Mouse (Mus musculus): Measurements from ENCODE around the gene Wipi2.

The Wipi2 gene

GRCm38 (mm10) chr5:142627398-142627797 lies at the start of gene Wipi2:
Gene Wipi2 (plus strand): TSS chr5:142627698.
- DNase-seq (ENCODE audit: extremely low read depth, low read depth), result no peak

GRCm38 (mm10) chr5:142578192-142578591 lies 49.3 kb upstream of the Wipi2 start:
- no peak for DNase-seq (ENCODE audit: extremely low read depth, low read depth)

- peak; percentile 25 for DNase-seq (ENCODE audit: extremely low read depth, low read depth)
These were observed 46.0 kb upstream of the Wipi2 start for GRCm38 (mm10) chr5:142581517-142581916.

DNA sequence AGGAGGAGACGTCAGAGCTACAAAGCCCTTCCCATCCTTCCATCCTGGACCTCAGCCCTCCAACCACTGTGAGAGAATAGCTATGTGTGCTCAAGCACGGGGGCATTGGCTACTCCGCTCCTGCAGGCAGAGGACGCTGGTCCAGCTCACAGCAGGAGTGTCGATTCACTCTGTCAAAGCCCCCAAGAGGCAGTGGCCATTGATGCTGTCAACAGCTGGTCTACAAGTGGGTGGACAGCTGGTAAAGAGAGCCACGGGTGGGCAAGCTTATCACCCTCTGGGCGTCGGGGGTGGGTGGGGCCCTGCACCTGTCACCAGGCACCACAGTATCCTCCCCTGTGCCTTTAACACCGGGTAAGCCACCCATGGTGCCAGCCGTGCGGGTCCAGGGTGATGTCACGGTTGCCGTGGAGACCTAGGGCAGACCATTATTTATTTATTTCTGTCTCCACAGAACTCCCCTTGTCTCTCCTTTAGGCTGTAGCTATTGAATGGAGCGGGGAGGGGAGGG lies 43.8 kb upstream of the Wipi2 start:
- no peak for DNase-seq (ENCODE audit: extremely low read depth, low read depth)

DNA sequence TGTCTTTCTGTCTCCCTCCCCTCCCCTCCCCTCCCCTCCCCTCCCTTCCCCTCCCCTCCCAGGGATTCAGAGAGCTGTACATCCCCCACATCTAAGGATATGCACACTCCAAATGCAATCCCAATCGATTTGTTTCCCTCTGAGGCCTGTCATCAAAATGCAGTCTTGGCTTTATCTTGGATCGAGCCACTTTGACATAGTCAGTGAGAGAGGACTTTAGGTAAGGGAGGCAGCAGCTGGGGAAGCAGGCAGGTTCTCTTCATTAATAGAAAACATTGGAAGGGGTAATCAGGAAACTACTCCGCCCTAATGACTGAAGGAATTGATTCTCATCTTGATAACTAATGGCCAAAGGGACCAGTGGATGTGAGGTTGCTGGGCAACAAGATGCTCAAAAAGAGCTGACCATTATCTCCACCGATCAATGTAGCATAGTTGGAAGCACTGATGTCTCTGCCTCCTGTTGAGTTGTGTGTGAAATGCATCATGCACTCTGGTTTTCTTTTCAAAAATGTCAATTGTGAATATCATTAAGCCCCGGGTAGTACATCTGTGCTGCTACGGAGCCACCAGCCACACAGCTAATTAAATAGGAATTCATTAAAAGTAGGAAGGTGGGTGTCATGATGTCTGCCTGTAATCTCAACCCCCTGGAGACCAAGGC lies 36.4 kb upstream of the Wipi2 start:
- DNase-seq (ENCODE audit: extremely low read depth, low read depth), result no peak

GRCm38 (mm10) chr5:142595698-142596097 lies 31.8 kb upstream of the Wipi2 start:
- no peak for DNase-seq (ENCODE audit: extremely low read depth, low read depth)

DNA sequence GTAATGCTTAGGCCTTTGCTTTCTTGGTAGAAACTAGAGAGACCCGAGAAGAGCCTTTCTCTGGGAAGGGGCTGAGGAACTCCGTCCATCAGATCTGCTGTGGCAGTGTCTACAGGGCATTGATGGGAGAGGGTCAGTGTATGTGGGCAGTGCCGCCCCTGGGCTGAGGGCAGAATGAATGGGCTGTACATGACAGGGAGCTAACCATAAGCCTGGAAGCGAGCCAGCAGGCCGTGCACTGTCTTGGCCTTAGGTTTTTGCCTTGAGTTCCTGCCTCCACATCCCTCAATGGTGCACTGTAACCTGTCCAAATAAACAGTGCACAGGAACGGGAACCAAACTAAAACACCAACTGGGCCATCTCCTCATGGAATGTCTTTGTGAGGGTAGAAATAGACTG lies 30.8 kb upstream of the Wipi2 start:
- DNase-seq (ENCODE audit: extremely low read depth, low read depth), result no peak

DNA sequence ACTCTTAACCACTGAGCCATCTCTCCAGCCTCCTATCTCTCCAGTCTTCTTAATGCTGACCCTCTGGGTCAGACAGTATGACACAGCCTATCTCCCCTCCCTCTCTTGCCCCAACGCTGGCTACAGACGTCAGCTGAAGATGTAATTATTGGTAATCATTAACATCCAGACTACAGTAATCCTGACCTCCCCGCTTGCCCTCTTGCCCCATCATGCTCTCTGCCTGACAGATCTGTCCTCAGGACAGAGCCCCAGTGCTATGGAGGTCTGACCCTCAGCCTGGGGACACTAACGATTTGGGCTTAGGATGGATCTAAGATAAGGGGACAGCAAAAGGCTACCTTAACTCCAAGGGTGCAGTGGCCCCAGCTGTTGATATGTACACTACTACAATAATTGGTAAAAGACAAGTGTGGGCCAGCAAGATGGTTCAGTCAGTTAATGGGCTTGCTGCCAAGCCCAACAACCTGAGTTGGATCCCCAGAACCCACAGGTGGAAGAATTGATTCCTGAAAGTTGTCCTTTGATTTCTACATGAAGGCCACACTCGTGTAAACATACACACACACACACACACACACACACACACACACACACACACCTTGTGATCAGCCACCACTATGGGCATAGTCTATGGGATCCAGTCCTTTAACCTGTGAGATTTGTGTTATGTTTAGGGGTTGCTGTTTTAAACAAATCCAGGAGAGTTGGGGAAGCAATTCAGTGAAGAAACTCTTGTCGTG lies 29.7 kb upstream of the Wipi2 start:
- no peak for DNase-seq (ENCODE audit: extremely low read depth, low read depth)

GRCm38 (mm10) chr5:142604379-142604778 lies 23.1 kb upstream of the Wipi2 start:
- no peak for DNase-seq (ENCODE audit: extremely low read depth, low read depth)

DNA sequence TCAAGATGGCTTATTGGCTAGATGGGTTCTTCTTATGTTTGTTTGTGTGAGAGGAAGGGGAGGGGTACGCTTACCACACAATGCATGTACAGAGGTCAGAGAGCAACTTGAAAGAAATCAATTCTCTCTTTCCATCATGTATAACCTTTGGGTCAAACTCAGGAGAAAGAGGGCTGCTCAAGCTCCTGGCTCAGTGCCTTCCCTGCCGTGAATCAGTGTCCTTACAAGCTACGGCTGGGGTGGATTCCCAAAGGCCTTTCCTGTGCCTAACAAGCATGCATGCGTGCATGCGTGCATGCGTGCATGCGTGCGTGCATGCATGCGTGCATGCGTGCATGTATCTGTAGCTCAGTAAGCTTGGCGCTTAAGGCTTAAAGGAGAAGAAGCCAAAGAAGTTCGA lies 22.2 kb upstream of the Wipi2 start:
- no peak for DNase-seq (ENCODE audit: extremely low read depth, low read depth)

DNA sequence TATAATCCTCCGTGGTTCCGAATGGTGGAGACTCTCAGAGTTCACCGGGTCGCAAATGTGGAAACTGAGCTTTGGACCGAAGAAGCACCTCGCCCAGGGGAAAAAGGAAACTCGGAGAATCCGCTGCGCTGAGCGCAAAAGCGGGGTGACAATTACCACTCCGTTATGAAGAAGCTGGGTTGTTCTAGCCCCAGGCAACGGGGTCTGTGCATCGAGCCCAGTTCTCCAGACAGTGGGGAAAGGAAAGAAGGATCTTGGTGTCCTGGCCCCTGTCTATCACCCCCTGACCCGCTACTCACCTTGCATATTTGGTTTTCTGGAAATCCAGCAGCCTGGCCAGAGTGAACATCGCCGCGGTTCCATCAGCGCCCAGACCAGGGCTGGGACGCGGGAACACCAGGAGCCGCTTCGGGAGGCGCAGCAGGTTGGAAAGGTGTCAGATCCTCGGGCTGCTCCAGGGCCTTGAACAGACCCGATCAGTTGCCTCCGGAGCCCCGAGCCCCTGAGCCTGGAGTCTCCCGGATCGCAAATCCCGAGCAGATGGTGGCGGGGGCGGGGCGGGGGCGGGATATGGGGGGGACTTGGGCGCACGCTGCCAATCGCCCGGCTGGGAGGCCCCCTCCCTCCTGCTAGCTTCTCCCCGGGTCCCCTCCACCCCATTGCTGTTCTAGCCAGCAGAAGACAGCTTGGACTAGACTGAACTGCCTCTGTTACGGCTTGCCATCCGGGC lies 19.1 kb upstream of the Wipi2 start, which contains the start of gene Mmd2:
Gene Mmd2, minus strand, starts transcription at position 542 of the 730 bp plus-strand sequence.
- no peak for DNase-seq (ENCODE audit: extremely low read depth, low read depth)

- no peak for DNase-seq (ENCODE audit: extremely low read depth, low read depth)
These were observed 18.5 kb upstream of the Wipi2 start for GRCm38 (mm10) chr5:142608989-142609325.

- no peak for DNase-seq (ENCODE audit: extremely low read depth, low read depth)
These were observed 17.1 kb upstream of the Wipi2 start for GRCm38 (mm10) chr5:142610362-142610761.

- no peak for DNase-seq (ENCODE audit: extremely low read depth, low read depth)
These were observed 13.0 kb upstream of the Wipi2 start for GRCm38 (mm10) chr5:142614513-142614912.

- no peak for DNase-seq (ENCODE audit: extremely low read depth, low read depth)
These were observed 11.9 kb upstream of the Wipi2 start for GRCm38 (mm10) chr5:142615638-142616037.

- DNase-seq (ENCODE audit: extremely low read depth, low read depth), result no peak
These were observed 11.2 kb upstream of the Wipi2 start for GRCm38 (mm10) chr5:142616326-142616725.

GRCm38 (mm10) chr5:142619866-142620265 lies 7.6 kb upstream of the Wipi2 start:
- no peak for DNase-seq (ENCODE audit: extremely low read depth, low read depth)

DNA sequence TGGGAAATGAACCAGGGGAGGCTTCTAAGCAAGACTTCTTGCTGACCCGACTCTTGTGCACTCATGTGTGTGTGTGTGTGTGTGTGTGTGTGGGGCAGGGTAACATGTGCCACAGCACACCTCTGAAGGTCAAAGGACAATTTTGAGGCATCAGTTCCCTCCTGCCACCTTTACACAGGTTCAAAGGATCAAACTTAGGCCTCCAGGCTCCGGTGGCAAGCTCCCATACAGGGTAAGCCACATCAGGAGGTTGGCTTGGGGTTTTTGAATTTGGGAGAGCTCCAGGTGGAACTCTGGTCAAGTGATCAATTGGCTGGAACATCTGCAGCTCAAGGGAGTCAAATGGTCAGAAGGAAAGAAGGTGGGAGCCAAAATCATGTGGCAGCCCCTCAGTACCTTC lies 6.1 kb upstream of the Wipi2 start:
- no peak for DNase-seq (ENCODE audit: extremely low read depth, low read depth)

DNA sequence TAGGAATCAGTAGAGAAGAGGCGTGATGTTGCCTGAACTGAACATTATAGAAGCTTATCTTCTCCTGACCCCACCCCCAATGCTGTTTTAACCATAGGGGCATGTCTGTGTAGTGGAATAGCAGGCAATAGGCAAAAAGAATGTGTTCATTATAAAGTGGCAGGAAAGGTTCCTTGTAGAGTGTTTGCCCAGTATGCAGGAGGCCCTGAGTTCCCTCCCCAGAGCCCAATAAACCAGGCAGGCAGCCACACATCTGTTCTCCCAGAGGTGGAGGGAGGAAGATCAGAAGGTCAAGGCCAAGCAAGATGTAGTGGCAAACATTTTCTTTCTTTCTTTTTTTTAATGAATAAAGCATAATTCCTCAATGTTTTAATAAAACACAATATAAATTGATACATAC lies 5.4 kb upstream of the Wipi2 start:
- no peak for DNase-seq (ENCODE audit: extremely low read depth, low read depth)

GRCm38 (mm10) chr5:142623080-142623479 lies 4.4 kb upstream of the Wipi2 start:
- DNase-seq (ENCODE audit: extremely low read depth, low read depth), result no peak

- DNase-seq (ENCODE audit: extremely low read depth, low read depth), result peak; percentile 86
These were observed 1.5 kb downstream of the Wipi2 start for GRCm38 (mm10) chr5:142628726-142629662.

All from MEL-GATA-1-ER (cell line).